Mouse (Mus musculus): ENCODE measurements around the gene Itpkb. TPM values are rescaled to one million over a fixed set of nuclear protein-coding genes. Genes with fewer than 3 reads are reported as not detected.
"Not testable (repeated sequence)": the region's sequence is repeated elsewhere in the genome, so short reads cannot be mapped to it uniquely, and the experiment has no call there.

Itpkb gene
- polyA plus RNA-seq, 1 experiment from 2014 or later, result 1.3 TPM

DNA sequence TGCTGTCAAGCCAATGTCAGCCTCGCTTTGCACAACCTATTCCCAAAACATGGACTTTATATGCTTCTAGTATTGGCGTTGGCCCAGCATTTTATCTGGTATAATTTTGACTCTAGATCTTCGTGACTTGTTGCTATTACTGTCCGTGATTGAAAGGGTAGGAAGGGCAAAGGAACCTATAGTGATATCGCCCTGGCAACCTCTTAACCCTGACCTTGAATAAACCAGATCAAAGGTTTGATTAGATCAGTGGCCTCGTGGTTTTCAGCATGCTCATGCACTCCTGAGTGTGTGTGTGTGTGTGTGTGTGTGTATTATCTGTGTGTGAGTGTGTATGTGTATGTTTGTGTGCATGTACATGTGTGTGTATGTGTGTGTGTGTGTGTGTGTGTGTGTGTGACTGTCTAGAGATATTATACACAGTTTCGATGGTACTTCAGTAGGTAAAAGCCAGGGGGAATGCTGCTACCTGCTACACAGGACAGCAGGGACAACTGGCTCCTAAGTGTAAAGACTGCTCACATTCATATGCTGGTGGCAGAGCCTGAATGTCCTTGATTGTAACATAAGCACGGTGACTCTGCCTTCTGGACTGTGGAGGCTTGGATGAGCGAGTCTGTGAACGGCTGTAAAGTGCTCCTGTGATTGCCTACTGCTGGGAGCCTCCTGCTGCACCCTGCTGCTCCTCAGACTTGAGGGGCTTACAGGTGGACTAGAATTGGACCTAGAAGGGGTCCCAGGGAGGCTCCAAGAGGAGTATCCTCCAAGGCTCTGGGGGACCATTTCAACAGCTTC is 40.8 kb downstream of the Itpkb start:
- no peak overlapping the region for H3K4me2 ChIP-seq
- no peaks in the 10 kb centered on the region for H3K9me3 ChIP-seq (replicated peaks)
- H3K27me3 ChIP-seq, result 0 out of 2 replicates have a peak, but pooled peaks cover 3% of the 10 kb centered on the region
- DNase-seq (no peak), ATAC-seq (ENCODE audit: low read depth) (no peak)
- peaks cover 19% of the 10 kb centered on the region for H3K4me1 ChIP-seq (replicated peaks)
- H3K27ac ChIP-seq, result no peak overlapping the region
- no peaks in the 10 kb centered on the region for H3K36me3 ChIP-seq
- no peak overlapping the region for H3K9ac ChIP-seq
- WGBS (ENCODE audit: insufficient replicate concordance), result 57% methylated on average over 10 of the region's 10 CpGs
- H3K4me3 ChIP-seq (replicated peaks), result no peak overlapping the region

DNA sequence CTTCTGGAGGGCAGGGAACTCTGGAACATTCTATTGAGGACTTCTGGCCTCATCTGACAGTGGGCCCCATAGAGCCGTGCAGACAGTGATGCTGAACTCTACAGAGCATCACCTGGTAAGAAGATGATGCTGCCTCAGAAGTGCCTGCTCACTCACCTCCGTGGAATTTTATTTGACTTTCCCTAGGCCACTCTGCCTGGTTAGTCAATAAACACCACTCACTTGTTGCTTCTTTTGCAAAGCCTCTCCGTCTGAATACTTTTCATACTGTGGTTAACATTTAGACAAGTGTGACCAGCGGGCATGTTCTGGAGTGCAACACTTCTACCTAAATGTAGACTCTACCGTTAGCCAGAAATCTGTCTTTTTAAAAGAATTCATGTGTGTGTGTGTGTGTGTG is 42.0 kb downstream of the Itpkb start:
- H3K9ac ChIP-seq; H3K27ac ChIP-seq; H3K27me3 ChIP-seq; H3K36me3 ChIP-seq; H3K4me2 ChIP-seq; H3K4me3 ChIP-seq (replicated peaks); H3K9me3 ChIP-seq (replicated peaks); DNase-seq; ATAC-seq (ENCODE audit: low read depth); H3K4me1 ChIP-seq (replicated peaks): not testable (repeated sequence)
- WGBS (ENCODE audit: insufficient replicate concordance), result 72% methylated on average over 5 of the region's 5 CpGs

DNA sequence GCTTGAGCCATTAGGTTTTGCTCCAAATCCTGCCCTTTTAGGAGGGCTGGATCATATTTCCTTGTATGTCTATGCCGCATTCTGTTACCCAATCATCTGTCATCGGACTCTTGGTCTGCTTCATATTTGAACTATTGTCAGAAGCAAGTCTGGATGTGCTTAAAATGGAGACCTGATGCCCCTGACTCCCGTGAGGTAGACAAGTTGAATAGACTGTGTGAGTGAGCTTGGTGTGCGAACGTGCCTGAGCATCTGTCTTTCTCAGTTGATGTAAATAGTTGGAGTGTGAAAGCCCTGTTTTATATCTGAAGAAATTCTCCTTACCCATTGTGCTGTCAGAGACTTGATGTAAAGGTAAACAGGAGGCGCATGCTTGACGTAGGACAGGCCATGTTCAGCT is 46.3 kb downstream of the Itpkb start:
- Histone ChIP-seq H3K36me3 (no peaks in the 10 kb centered on the region), H3K27me3 (no peaks in the 10 kb centered on the region), H3K27ac (no peak overlapping the region), H3K9me3 (replicated peaks) (no peaks in the 10 kb centered on the region), H3K4me3 (replicated peaks) (no peak overlapping the region), H3K9ac (no peak overlapping the region), H3K4me2 (no peak overlapping the region), H3K4me1 (replicated peaks) (peaks cover 10% of the 10 kb centered on the region)
- no peak for ATAC-seq (ENCODE audit: low read depth)
- no peak for DNase-seq
- WGBS (ENCODE audit: insufficient replicate concordance), result 66% methylated on average over 7 of the region's 7 CpGs

DNA sequence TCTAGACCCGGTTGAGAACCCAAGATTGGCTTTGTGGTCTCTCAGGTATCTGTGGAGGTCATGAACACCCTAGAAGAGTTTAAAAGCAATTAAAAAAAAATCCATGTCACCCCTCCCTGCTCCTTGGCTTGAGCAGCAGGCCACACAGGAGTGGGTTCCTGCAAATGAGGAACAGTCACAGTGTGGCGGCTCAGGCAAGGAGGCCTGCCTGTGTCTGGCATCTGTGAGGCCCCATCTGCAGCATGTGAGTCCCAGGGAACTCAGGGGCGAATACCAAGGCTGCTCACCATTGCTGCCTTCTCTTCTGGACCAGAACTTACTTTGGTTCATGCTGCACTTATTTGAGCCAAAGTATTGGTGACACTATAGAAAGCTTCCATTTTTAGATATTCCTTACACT is 49.3 kb downstream of the Itpkb start:
- Histone ChIP-seq H3K4me2 (no peak overlapping the region), H3K27me3 (no peaks in the 10 kb centered on the region), H3K9ac (no peak overlapping the region), H3K27ac (no peak overlapping the region), H3K4me1 (replicated peaks) (peaks cover 20% of the 10 kb centered on the region), H3K9me3 (replicated peaks) (no peaks in the 10 kb centered on the region), H3K4me3 (replicated peaks) (no peak overlapping the region), H3K36me3 (no peaks in the 10 kb centered on the region)
- ATAC-seq (ENCODE audit: low read depth), result no peak
- WGBS (ENCODE audit: insufficient replicate concordance), result 58% methylated on average over 3 of the region's 3 CpGs
- DNase-seq, result no peak

DNA sequence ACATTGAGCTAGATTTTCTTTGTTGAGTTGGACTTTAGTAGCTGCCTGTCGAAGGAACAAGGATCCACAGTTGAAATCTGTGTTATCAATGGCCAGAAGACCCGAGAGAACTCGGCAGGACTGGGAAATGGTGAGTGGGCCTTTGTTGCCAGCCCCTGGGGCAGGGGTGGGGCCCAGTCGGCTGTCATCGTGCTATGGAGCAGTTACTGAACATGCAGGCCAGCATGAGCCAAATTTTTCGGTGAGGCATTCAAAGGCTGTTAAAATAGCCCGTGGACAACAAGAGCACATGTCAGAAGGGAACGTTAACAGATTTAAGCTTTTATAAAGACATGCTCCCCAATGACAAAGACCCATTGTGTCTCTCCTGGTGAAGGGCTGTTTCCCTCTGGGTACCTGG is 52.1 kb downstream of the Itpkb start:
- ATAC-seq (ENCODE audit: low read depth) (no peak), DNase-seq (no peak)
- Histone ChIP-seq H3K9ac (no peak overlapping the region), H3K27ac (no peak overlapping the region), H3K4me3 (replicated peaks) (no peak overlapping the region), H3K27me3 (no peaks in the 10 kb centered on the region), H3K9me3 (replicated peaks) (no peaks in the 10 kb centered on the region), H3K4me1 (replicated peaks) (peaks cover 43% of the 10 kb centered on the region), H3K36me3 (no peaks in the 10 kb centered on the region), H3K4me2 (no peak overlapping the region)
- 52% methylated on average over 8 of the region's 8 CpGs for WGBS (ENCODE audit: insufficient replicate concordance)

DNA sequence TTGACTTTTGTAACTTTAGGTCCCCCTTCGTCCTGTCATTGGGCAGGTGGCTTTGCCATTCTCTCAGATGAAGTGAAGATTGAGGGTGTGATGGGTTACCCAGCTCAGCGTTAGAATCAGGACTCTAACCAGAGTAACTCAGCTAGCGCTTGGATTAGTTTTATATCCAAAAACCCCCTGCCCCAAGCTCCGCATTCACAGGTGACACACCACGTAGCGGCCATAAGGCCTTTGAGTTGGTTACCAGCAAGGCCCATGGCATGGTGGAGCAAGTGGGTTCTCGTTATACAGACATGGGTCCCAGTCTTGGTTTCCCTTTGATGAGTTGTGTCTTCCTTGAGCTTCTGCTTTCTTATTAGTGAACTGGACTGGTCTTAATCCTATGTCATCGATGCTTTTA is 53.6 kb downstream of the Itpkb start:
- no peaks in the 10 kb centered on the region for H3K27me3 ChIP-seq
- no peaks in the 10 kb centered on the region for H3K9me3 ChIP-seq (replicated peaks)
- 84% methylated on average over 8 of the region's 8 CpGs for WGBS (ENCODE audit: insufficient replicate concordance)
- no peak for ATAC-seq (ENCODE audit: low read depth)
- DNase-seq, result no peak
- H3K36me3 ChIP-seq, result no peaks in the 10 kb centered on the region
- H3K9ac ChIP-seq, result no peak overlapping the region
- no peak overlapping the region for H3K27ac ChIP-seq
- H3K4me3 ChIP-seq (replicated peaks), result no peak overlapping the region
- peaks cover 55% of the 10 kb centered on the region for H3K4me1 ChIP-seq (replicated peaks)
- no peak overlapping the region for H3K4me2 ChIP-seq

DNA sequence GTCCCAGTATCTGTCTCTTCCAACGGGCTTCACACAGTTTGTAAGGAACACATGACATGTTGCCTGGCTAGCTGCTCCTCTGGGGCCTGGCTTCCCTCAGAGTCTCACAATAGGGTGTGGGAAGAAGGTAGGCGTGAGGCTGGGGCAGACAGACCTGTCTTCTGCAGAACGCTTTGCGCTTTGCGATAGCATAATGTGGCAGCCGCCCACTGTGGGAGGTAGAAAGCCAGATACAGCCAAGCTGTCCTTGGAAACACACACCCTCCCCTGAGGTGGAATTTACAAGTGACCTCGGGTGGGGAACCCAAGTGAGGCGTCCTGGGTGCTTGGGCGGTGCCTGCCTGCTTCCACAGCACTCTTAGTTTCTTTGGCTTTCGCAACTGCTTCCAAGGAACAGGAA is 54.2 kb downstream of the Itpkb start:
- H3K27ac ChIP-seq, result no peak overlapping the region

DNA sequence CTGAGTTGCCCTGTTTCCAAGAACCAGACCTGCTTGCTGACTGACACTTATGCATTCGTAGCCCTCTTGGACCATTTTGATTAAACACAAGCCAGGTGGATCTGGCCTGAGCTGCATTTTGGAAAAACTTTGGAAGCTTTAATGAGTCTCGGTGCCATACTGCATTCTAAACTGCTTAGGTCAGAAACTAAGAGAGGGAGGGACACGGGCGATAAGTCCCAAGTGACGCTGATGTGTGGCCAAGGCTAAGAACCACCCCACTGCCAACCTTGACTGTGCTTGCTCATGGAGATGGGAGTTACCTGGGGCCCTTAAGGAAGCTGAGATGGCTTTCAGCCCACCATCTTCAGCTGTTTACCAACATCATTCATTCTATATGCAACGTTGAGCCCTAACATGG is 55.0 kb downstream of the Itpkb start:
- no peak overlapping the region for H3K4me2 ChIP-seq

More for the DNA sequence above, 54.2 kb downstream of the Itpkb start:
- no peak for ATAC-seq (ENCODE audit: low read depth)
- no peak overlapping the region for H3K9ac ChIP-seq
- 62% methylated on average over 10 of the region's 10 CpGs for WGBS (ENCODE audit: insufficient replicate concordance)
- no peaks in the 10 kb centered on the region for H3K27me3 ChIP-seq
- peaks cover 55% of the 10 kb centered on the region for H3K4me1 ChIP-seq (replicated peaks)
- DNase-seq, result no peak
- H3K4me2 ChIP-seq, result no peak overlapping the region
- no peaks in the 10 kb centered on the region for H3K36me3 ChIP-seq
- no peaks in the 10 kb centered on the region for H3K9me3 ChIP-seq (replicated peaks)
- H3K4me3 ChIP-seq (replicated peaks), result no peak overlapping the region

DNA sequence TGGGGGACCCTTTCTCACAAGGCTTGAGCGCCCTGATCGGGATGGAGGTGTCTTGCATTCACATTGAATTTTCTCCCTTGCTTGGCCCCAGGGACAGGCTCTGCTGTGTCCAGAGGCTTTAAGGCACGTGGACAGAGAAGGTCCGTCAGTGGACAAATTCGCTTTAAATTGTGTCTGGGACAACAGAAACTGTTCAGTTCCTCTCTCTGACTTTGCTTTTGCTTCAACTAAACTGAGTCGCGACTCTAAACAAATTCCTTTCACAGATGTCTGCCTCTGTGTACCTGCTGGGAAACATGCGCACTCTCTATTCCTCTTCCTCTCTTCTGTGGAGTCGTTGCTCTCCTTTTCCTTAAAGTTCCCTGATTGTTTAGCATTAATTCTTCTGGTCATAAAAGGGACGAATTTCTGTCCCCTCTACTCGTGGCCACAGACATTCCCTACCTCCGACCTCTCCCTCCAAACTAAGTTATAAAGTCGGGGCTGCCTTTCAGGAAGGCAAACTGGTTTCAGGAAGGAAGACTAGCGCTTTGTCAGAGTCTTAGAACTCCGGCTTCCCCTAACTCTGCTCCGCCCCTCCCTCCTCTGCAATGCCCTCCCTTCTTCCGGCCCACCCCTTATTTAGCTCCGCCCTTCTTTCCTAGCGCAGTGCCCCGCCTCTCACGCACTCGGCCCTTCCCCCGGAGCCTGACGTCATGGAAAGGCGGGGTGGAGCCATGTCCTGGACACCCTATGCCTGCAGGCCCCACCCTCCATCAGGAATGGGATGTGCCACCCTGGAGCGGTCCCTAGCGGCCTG is 56.9 kb downstream of the Itpkb start:
- H3K4me1 ChIP-seq (replicated peaks), result peaks cover 59% of the 10 kb centered on the region

More for the DNA sequence above, 55.0 kb downstream of the Itpkb start:
- Histone ChIP-seq H3K27ac (no peak overlapping the region), H3K27me3 (no peaks in the 10 kb centered on the region), H3K36me3 (no peaks in the 10 kb centered on the region), H3K9ac (no peak overlapping the region), H3K9me3 (replicated peaks) (no peaks in the 10 kb centered on the region), H3K4me1 (replicated peaks) (peaks cover 58% of the 10 kb centered on the region), H3K4me3 (replicated peaks) (no peak overlapping the region)
- DNase-seq (no peak), ATAC-seq (ENCODE audit: low read depth) (no peak)
- 76% methylated on average over 6 of the region's 6 CpGs for WGBS (ENCODE audit: insufficient replicate concordance)

DNA sequence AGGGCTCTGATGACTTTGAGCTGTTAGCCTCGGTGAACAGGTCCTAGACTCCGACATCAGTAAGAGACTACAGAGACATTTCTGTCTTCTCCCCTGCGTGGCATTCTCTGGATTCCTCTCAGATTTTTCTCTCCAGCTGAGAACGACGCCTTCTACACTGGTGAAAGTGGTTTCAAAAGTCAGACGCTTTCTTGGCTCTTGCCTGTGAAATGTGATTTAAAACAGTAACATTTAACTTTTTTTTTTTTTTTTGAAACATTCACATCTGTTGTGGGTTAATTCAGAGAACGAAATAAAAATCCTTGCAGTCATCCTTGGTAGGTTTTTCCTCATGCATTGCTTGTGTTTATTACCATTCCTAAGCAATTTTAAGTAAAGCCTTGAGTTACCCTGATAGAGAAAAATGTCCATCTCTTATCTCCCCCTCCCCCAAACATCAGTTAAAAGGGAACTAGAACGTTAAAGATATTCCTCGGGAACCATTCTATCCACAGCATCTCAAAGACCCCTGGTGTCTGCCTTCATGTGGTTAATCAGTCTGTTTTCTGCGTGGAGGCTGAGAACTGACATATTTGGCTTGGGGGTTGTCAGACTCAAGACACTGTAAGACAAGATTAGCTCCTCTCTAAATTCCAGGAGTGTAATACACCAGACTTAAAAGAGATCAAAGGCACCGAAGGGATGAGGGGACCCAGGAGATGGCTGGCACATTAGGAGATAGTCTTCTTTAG is 57.6 kb downstream of the Itpkb start:
- no peak for ATAC-seq (ENCODE audit: low read depth)
- 10% methylated on average over 11 of the region's 11 CpGs for WGBS (ENCODE audit: insufficient replicate concordance)

More for the DNA sequence above, 56.9 kb downstream of the Itpkb start:
- 3% methylated on average over 27 of the region's 27 CpGs for WGBS (ENCODE audit: insufficient replicate concordance)
- Histone ChIP-seq H3K27me3 (no peaks in the 10 kb centered on the region), H3K4me3 (replicated peaks) (peak overlapping the region; percentile 55), H3K4me2 (peak overlapping the region; percentile 82), H3K27ac (peak overlapping the region; percentile 76), H3K9ac (peak overlapping the region; percentile 65), H3K36me3 (no peaks in the 10 kb centered on the region), H3K9me3 (replicated peaks) (no peaks in the 10 kb centered on the region)
- peak; percentile 98 for ATAC-seq (ENCODE audit: low read depth)
- peak; percentile 98 for DNase-seq

DNA sequence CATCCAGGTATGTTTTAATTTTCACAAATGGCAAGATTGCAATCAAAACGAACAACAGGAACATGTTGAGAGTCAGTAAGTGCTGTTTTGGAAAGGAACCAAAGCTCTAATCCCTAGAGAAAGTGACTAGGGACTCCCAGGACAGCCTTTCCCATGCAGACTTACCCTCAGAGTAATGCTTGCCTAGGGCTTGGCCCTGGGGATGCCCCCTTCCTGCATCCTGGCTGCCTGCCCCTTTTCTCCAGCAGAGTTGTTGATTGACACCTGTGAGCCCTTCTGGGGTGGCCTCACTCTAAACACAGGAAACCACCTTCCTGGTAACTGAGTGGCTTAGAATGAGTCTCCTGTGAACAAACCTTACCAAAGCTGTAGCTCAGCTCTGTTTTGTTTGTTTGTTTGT is 58.2 kb downstream of the Itpkb start:
- H3K27ac ChIP-seq, result no peak overlapping the region
- peaks cover 68% of the 10 kb centered on the region for H3K4me1 ChIP-seq (replicated peaks)
- DNase-seq, result no peak
- 27% methylated on average over 1 of the region's 1 CpGs for WGBS (ENCODE audit: insufficient replicate concordance)
- H3K36me3 ChIP-seq, result no peaks in the 10 kb centered on the region
- peak overlapping the region; percentile 19; the same call in 1 of the 2 replicates for H3K9ac ChIP-seq
- no peaks in the 10 kb centered on the region for H3K27me3 ChIP-seq
- no peaks in the 10 kb centered on the region for H3K9me3 ChIP-seq (replicated peaks)
- ATAC-seq (ENCODE audit: low read depth), result no peak
- no peak overlapping the region for H3K4me2 ChIP-seq
- no peak overlapping the region for H3K4me3 ChIP-seq (replicated peaks)

More for the DNA sequence above, 57.6 kb downstream of the Itpkb start:
- peaks cover 62% of the 10 kb centered on the region for H3K4me1 ChIP-seq (replicated peaks)
- H3K9ac ChIP-seq, result peak overlapping the region; percentile 43
- H3K27ac ChIP-seq, result peak overlapping the region; percentile 14; the same call in 1 of the 2 replicates
- no peaks in the 10 kb centered on the region for H3K27me3 ChIP-seq
- no peaks in the 10 kb centered on the region for H3K9me3 ChIP-seq (replicated peaks)
- H3K4me2 ChIP-seq, result peak overlapping the region; percentile 60
- peak overlapping the region; percentile 35 for H3K4me3 ChIP-seq (replicated peaks)
- DNase-seq, result no peak
- H3K36me3 ChIP-seq, result no peaks in the 10 kb centered on the region

Measured in liver, embryonic 13.5 days (tissue).